Mouse (Mus musculus) urinary bladder, postnatal 25 days (tissue): Measurements from ENCODE around the gene Slc45a2.

Source experiments
- DNase-seq: peaks from one replicate; pipeline ENCODE4 v3.0.0; 2022; ENCODE audit warnings: low spot score

The Slc45a2 gene

GRCm38 (mm10) chr15:11004646-11005045, 4.1 kb downstream of the Slc45a2 start:
- DNase-seq: no peak

- DNase-seq: no peak
Measured at GRCm38 (mm10) chr15:11008756-11009155, 8.2 kb downstream of the Slc45a2 start.

GRCm38 (mm10) chr15:11010976-11011548, 10.5 kb downstream of the Slc45a2 start:
- DNase-seq: no peak

- DNase-seq: no peak
Measured at GRCm38 (mm10) chr15:11014931-11015330, 14.4 kb downstream of the Slc45a2 start.

DNA sequence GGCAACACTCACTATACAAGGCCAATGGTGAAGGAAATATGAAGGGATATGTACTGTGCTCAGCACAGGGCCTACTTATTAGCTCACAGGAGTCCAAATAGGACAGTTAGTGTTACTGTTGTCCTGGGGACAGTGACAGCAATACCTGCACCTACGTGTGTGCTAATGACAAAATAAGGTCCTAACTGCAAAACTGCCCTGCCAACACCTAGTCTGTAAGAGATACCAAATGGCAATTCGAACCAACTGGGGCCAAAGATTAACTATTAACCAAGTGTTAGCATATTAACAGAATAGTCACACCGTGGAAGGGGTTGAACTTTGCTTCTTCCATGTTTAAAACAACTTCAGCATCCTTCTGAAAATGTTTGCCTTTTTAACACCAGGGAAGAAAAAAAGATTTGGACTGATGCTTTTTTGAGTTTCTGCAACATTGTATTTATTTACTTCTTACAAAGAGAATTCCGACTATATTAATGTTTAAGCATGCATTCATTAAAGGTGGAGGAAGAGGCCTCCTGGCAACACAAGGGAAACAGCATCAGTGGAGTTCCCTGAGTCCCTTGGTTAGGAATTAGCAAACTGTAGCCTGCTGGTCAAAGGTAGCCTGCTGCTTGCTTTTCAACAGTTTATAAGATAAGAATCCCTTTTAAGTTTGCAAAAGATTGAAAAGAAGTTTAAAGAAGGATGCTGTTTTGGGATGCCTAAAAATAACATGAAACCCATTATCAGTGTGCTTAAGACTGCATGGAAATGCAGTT, 26.5 kb downstream of the Slc45a2 start:
- no peak for DNase-seq

DNA sequence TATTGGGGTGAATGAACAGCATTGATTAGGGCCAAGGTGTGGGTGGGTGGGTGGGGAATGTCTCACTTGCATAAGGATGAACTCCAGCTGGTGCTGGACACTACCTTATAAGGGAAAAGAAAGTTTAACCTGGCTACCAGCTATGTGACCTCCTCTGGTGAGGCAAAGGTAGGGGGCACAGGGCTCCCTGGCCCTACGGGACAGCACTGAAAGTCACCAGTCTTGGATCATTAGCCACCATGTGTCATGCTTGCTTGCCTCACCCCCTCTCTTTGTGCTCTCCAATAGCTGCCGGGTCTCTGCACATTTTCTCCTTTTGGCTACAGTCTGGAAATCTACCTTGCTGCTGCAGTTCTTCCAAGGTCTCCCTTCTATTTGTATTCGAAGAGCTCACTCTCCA, 29.7 kb downstream of the Slc45a2 start:
- DNase-seq: no peak

GRCm38 (mm10) chr15:11035947-11036474, 35.5 kb downstream of the Slc45a2 start:
- no peak for DNase-seq

GRCm38 (mm10) chr15:11036535-11037375, 36.2 kb downstream of the Slc45a2 start:
- DNase-seq: no peak

DNA sequence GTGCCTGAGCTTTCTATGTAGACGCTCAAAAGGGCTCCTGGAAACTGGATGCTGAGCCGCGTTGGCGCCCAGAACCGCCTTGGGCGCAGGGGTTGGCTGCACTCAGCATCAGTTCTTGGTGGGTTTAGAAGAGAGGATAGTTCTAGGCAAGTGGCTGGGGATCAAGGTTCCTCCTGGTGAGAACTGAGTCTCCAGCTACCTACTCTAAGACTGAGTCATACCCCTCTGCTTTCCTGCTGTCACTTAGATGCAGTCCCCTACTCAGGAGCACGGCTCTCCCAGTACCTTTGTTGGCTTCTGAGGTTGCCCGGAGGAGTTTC, 36.8 kb downstream of the Slc45a2 start:
- no peak for DNase-seq

DNA sequence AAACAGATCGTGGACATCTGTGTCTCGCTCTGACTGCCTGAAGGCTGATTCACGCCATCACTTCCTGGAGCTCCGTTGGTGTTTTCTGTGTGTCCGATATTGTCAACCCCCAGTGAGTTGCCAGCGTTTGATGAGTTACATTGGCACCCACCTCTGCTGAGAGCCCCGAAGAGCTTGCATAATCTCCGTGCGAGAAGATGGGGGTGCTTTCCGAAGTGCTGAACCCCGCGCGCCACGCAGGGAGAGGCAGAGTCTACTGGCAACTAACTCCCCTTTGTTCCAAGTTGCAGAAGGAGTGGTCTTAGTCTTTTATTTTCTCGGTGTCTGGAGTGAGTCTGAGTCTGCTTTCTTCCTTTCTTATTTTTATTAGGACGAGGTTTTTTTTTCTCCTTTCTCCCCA, 37.2 kb downstream of the Slc45a2 start, which contains the start of gene Rxfp3:
Gene Rxfp3, minus strand, starts transcription at position 281 of the 400 bp plus-strand sequence.
- no peak for DNase-seq

GRCm38 (mm10) chr15:11038476-11038875, 38.0 kb downstream of the Slc45a2 start:
- peak; percentile 28 for DNase-seq

GRCm38 (mm10) chr15:11040067-11040466, 39.5 kb downstream of the Slc45a2 start:
- no peak for DNase-seq

GRCm38 (mm10) chr15:11041229-11041628, 40.7 kb downstream of the Slc45a2 start:
- no peak for DNase-seq

GRCm38 (mm10) chr15:11042828-11043227, 42.3 kb downstream of the Slc45a2 start:
- DNase-seq: no peak

DNA sequence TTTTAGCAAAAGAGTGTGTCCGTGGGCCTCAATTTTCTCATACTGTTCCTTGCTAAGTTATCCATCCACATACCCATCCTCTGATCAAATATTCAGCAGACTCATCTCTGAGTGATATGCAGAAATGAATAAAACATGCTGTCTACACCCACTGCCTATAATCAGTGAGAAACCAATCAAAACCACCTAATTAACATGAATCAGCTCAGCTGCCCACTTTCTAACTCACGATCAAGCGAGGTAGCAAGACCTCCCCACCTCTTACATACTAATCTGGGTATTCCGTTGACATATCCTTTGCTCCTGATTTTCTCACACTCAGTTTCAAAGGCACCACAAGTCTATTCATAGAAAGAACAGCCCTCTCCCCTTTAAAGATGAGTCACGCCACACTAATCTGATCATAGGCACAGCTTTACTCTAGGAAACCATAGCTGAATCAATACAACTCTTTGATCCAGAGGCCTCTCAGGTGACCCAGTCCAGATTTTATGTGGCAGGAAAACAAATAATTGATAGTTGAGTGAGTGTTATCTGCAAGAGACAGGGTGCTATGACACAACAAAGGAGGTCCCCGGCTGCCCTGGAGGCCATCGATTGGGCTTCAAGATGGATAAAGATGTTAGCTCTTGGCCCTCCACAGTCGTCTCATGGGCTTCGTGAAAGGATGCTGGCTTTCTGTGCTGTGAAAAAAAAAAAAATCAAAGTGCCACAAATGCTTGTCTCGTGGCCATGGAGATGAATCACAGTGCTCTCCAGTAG, 53.3 kb downstream of the Slc45a2 start:
- DNase-seq: no peak

GRCm38 (mm10) chr15:11054440-11055080, 54.0 kb downstream of the Slc45a2 start:
- DNase-seq: no peak

GRCm38 (mm10) chr15:11062903-11063302, 62.4 kb downstream of the Slc45a2 start:
- DNase-seq: no peak

GRCm38 (mm10) chr15:11064160-11064557, 63.6 kb downstream of the Slc45a2 start:
- DNase-seq: no peak

DNA sequence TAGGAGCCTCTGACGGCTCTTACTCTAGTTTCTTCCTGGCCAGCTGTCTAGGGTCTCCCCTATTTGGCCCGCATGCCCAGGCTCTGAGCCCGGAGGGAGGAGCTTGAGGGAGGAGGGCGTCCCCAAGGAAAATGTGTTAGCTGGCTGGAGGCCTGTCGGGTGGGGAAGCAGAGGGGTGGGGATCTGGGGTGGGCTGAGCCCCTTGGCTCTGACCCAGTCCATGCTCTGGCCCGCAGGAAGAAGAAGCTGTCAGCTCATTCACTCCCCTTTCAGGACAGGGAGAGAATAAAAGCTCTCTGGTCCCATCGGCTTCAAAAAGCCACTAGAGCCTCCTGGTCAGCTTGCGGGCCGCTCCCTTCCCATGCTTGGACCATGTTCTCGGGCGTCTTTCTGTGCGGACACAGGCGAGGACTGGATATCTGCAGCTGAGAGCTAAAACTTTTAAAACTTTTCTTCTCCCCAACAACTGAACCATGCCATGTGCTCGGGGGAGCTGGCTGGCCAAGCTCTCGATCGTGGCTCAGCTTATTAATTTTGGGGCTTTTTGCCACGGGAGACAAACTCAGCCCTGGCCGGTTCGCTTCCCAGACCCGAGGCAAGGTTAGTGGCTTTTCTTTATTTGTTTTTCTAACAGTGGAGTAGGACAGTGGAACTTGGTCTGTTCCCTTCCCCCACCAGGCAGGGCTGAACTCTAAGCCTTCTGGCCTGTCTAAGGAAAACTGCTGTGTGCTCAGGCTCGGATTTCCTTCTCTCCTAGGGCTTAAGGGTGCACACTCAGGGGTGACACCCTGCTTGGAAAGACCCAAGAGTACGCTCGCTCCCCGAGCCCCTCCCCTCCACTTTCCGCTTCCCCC, 64.3 kb downstream of the Slc45a2 start, which contains the start of gene Adamts12:
Gene Adamts12, plus strand, starts transcription at position 233 of the 854 bp plus-strand sequence.
- DNase-seq: peak; percentile 41

- DNase-seq: no peak
Measured at GRCm38 (mm10) chr15:11065528-11066171, 65.1 kb downstream of the Slc45a2 start.
